Comparison of ENCODE assay signal across 12 mouse cellular contexts in genomic region chr9:107254925-107255324, GRCm38 (mm10). TPM values are rescaled to one million over a fixed set of nuclear protein-coding genes. Genes with fewer than 3 reads are reported as not detected.
DNase-seq lines count a peak whose midpoint lies in the region; ATAC-seq and TF ChIP-seq lines count a peak whose summit lies in the region.
"Had no signal": no experiment of that assay in that cellular context is flagged by ENCODE, and none has a peak within 500 bp of the region (broad histone marks: within the 10 kb centered on the region; RNA-seq: fewer than 3 reads in every experiment).

No protein-coding gene starts in this region.

- no peak for ATAC-seq in heart, embryonic 15.5 days (replicated peaks; ENCODE audit: insufficient number of reproducible peaks, insufficient read depth, low FRiP score, low read depth)
- ATAC-seq in neural tube, embryonic 13.5 days (ENCODE audit: low read depth) = 0 out of 2 replicates have a peak, but pooled peaks have one; percentile 36

- no peak for TF ChIP-seq CTCF in cerebellum, adult 2 months (IDR thresholded peaks at IDR 0.05; ENCODE audit: borderline replicate concordance, insufficient read depth, low read depth, low read length)

- H3K27ac ChIP-seq in cerebellum, adult 2 months (ENCODE audit: insufficient read depth, low read length) = peak overlapping the region; percentile 65
- H3K27ac ChIP-seq in heart, embryonic 15.5 days = peak overlapping the region; percentile 64
- H3K27ac ChIP-seq in neural tube, embryonic 13.5 days (replicated peaks) = no peak overlapping the region
- H3K27ac ChIP-seq: limb, embryonic 15.5 days had no signal

- no peak overlapping the region for H3K9ac ChIP-seq in heart, embryonic 15.5 days
- no peak overlapping the region for H3K9ac ChIP-seq in neural tube, embryonic 13.5 days
- H3K9ac ChIP-seq: limb, embryonic 15.5 days had no signal

- H3K9me3 ChIP-seq in heart, embryonic 15.5 days (replicated peaks) = no peaks in the 10 kb centered on the region
- H3K9me3 ChIP-seq in neural tube, embryonic 13.5 days = no peaks in the 10 kb centered on the region
- H3K9me3 ChIP-seq: G1E; limb, embryonic 15.5 days had no signal

- H3K36me3 ChIP-seq in heart, embryonic 15.5 days = no peaks in the 10 kb centered on the region
- no peaks in the 10 kb centered on the region for H3K36me3 ChIP-seq in neural tube, embryonic 13.5 days
- H3K36me3 ChIP-seq: limb, embryonic 15.5 days had no signal

- peaks cover 53% of the 10 kb centered on the region for H3K4me1 ChIP-seq in cerebellum, adult 2 months (ENCODE audit: control insufficient read depth, insufficient read depth, low read length)
- H3K4me1 ChIP-seq in heart, embryonic 15.5 days (replicated peaks) = peaks cover 37% of the 10 kb centered on the region
- H3K4me1 ChIP-seq in neural tube, embryonic 13.5 days (replicated peaks) = peaks cover 36% of the 10 kb centered on the region

- peak overlapping the region; percentile 54 for H3K4me2 ChIP-seq in heart, embryonic 15.5 days
- H3K4me2 ChIP-seq in neural tube, embryonic 13.5 days = no peak overlapping the region
- H3K4me2 ChIP-seq: limb, embryonic 15.5 days had no signal

- peak; percentile 51 to 59 for DNase-seq in cerebellum, adult 2 months
- no peak for DNase-seq in cerebellum, postnatal 4 days (ENCODE audit: low spot score in 2 of 2)
- DNase-seq in heart, adult 18-20 months = no peak
- no peak for DNase-seq in neural tube, embryonic 10.5 days (ENCODE audit: extremely low spot score, low spot score)
- DNase-seq in urinary bladder, adult 2 months (ENCODE audit: low spot score) = no peak
- no peak for DNase-seq in spleen, postnatal 14 days (ENCODE audit: low spot score in 2 of 2)
- DNase-seq: lung, postnatal 14 days; thymus, postnatal 36 days had no signal

- no peak for TF ChIP-seq POLR2A in cerebellum, adult 2 months (IDR thresholded peaks at IDR 0.05; ENCODE audit: borderline replicate concordance, insufficient read depth, low read length)

- H3K27me3 ChIP-seq in cerebellum, adult 2 months (ENCODE audit: control insufficient read depth, insufficient read depth, low read length) = no peaks in the 10 kb centered on the region
- H3K27me3 ChIP-seq in heart, embryonic 15.5 days = no peaks in the 10 kb centered on the region
- no peaks in the 10 kb centered on the region for H3K27me3 ChIP-seq in neural tube, embryonic 13.5 days

- WGBS in cerebellum, adult 2 months = 45% methylated on average over 3 of the region's 3 CpGs
- 65% methylated on average over 3 of the region's 3 CpGs for WGBS in heart, embryonic 15.5 days
- 91% methylated on average over 3 of the region's 3 CpGs for WGBS in neural tube, embryonic 13.5 days

- no peak overlapping the region for H3K4me3 ChIP-seq in cerebellum, adult 2 months (replicated peaks; ENCODE audit: insufficient read depth, low read depth, low read length)
- H3K4me3 ChIP-seq in heart, embryonic 15.5 days = no peak overlapping the region
- no peak overlapping the region for H3K4me3 ChIP-seq in neural tube, embryonic 13.5 days
- H3K4me3 ChIP-seq: limb, embryonic 15.5 days had no signal

RNA-seq across cellular contexts. Expression of gene Dock3, which starts 23.2 kb away (rescaled TPM):
- polyA plus RNA-seq in cerebellum, adult 2 months (2012; rRNA removed) = 121 and 129 TPM in 2 replicates
- polyA plus RNA-seq in heart, embryonic 15.5 days (2015; fragmentation: Nextera tagmentation; extraction: Ambion mirVana) = 0.11 and 0.20 TPM in 2 replicates
- 10 to 100 TPM; 10.8 to 11.0 TPM for total RNA-seq in heart, adult 18-20 months (2021)
- polyA plus RNA-seq in neural tube, embryonic 13.5 days (2015; fragmentation: Nextera tagmentation; extraction: Ambion mirVana) = 14.6 TPM in 2 replicates
- 10.5 and 17.1 TPM in 2 replicates for polyA plus RNA-seq in urinary bladder, adult 2 months (2012; rRNA removed)
- polyA plus RNA-seq: G1E had no signal

RNA-seq across cellular contexts. Expression of gene Mapkapk3, which starts 34.8 kb away (rescaled TPM):
- polyA plus RNA-seq in cerebellum, adult 2 months (2012; rRNA removed) = 10.5 and 11.7 TPM in 2 replicates
- polyA plus RNA-seq in heart, embryonic 15.5 days (2015; fragmentation: Nextera tagmentation; extraction: Ambion mirVana) = 6.9 and 12.9 TPM in 2 replicates
- 10 to 100 TPM; 29.4 to 30.3 TPM for total RNA-seq in heart, adult 18-20 months (2021)
- polyA plus RNA-seq in neural tube, embryonic 13.5 days (2015; fragmentation: Nextera tagmentation; extraction: Ambion mirVana) = 1.8 and 2.4 TPM in 2 replicates
- polyA plus RNA-seq in urinary bladder, adult 2 months (2012; rRNA removed) = 50.7 and 54.4 TPM in 2 replicates

RNA-seq across cellular contexts. Expression of gene Cish, which starts 40.9 kb away (rescaled TPM):
- polyA plus RNA-seq in cerebellum, adult 2 months (2012; rRNA removed) = 4.1 and 4.3 TPM in 2 replicates
- 31.1 and 36.3 TPM in 2 replicates for polyA plus RNA-seq in heart, embryonic 15.5 days (2015; fragmentation: Nextera tagmentation; extraction: Ambion mirVana)
- total RNA-seq in heart, adult 18-20 months (2021) = 100 to 1,000 TPM; 120 to 131 TPM
- 8.7 and 9.2 TPM in 2 replicates for polyA plus RNA-seq in neural tube, embryonic 13.5 days (2015; fragmentation: Nextera tagmentation; extraction: Ambion mirVana)
- 11.7 and 14.7 TPM in 2 replicates for polyA plus RNA-seq in urinary bladder, adult 2 months (2012; rRNA removed)

Comparison
In these comparisons a context has a peak if more than half of its experiments do, and no peak if none do; other contexts are left out.
1. DNase-seq: peak in cerebellum, adult 2 months (2 of 2); none in cerebellum, postnatal 4 days (0 of 2), heart, adult 18-20 months (0 of 2), neural tube, embryonic 10.5 days (single experiment), urinary bladder, adult 2 months (single experiment) and spleen, postnatal 14 days (0 of 2).